Mouse (Mus musculus) hindbrain, embryonic 12.5 days (tissue): ENCODE data around the gene Gm17364. TPM values are rescaled to one million over a fixed set of nuclear protein-coding genes. Genes with fewer than 3 reads are reported as not detected.

Experiments used
- ATAC-seq: fragments of 200-750 bp; cut with Nextera tagmentation; 2 replicates; pipeline ENCODE4 v1.8.0; 2017; ENCODE audit warnings: moderate TSS enrichment; ENCODE audit not compliant: low FRiP score
- H3K27ac ChIP-seq: fragments of 300-500 bp; sonication (generic); 2 replicates; pipeline ENCODE4 v1.5.1; 2016; ENCODE audit warnings: mild to moderate bottlenecking
- H3K27me3 ChIP-seq: fragments of 300-500 bp; sonication (generic); 2 replicates; pipeline ENCODE4 v1.6.1; 2016; ENCODE audit warnings: mild to moderate bottlenecking
- H3K36me3 ChIP-seq: fragments of 300-500 bp; sonication (generic); 2 replicates; pipeline ENCODE4 v1.6.1; 2016; ENCODE audit warnings: mild to moderate bottlenecking
- H3K4me1 ChIP-seq: fragments of 300-500 bp; sonication (generic); 2 replicates; pipeline ENCODE4 v1.6.1; 2016
- H3K4me2 ChIP-seq: fragments of 300-500 bp; sonication (generic); replicated peaks from 2 replicates; pipeline ENCODE4 v1.6.1; 2016; ENCODE audit warnings: mild to moderate bottlenecking
- H3K4me3 ChIP-seq: fragments of 300-500 bp; sonication (generic); 2 replicates; pipeline ENCODE4 v1.5.1; 2016; ENCODE audit warnings: mild to moderate bottlenecking
- H3K9ac ChIP-seq: fragments of 300-500 bp; sonication (generic); 2 replicates; pipeline ENCODE4 v1.6.1; 2016; ENCODE audit warnings: mild to moderate bottlenecking, moderate library complexity
- H3K9me3 ChIP-seq: fragments of 300-500 bp; sonication (generic); replicated peaks from 2 replicates; pipeline ENCODE4 v1.6.1; 2016; ENCODE audit warnings: mild to moderate bottlenecking
- WGBS: fragments of 180-500 bp; shearing (Covaris S2); methylation state at CpG from one replicate; pipeline ENCODE4 v1.1.7; 2016; 5-methylcytosine and 5-hydroxymethylcytosine counted together
- polyA plus RNA-seq: library from polyadenylated mRNA; unstranded; fragments of >200 nt; fragmentation: Nextera tagmentation; extraction: Ambion mirVana; gene quantifications from 2 replicates; pipeline ENCODE4 v1.2.1, GENCODE M21; 2016

Gene Gm17364
- polyA plus RNA-seq, 1 experiment from 2014 or later, result not detected

- peak overlapping the region; percentile 74 for H3K9ac ChIP-seq
- ATAC-seq, result no peak
- H3K27ac ChIP-seq, result peak overlapping the region; percentile 89; the same call in 1 of the 2 replicates
- H3K27me3 ChIP-seq, result no peaks in the 10 kb centered on the region
- no peaks in the 10 kb centered on the region for H3K36me3 ChIP-seq
- H3K4me1 ChIP-seq, result peaks cover 7% of the 10 kb centered on the region
- WGBS, result 1% methylated on average over 27 of the region's 27 CpGs
- peak overlapping the region; percentile 79 for H3K4me3 ChIP-seq
- H3K4me2 ChIP-seq, result peak overlapping the region; percentile 64
- H3K9me3 ChIP-seq, result no peaks in the 10 kb centered on the region
These were observed 23.3 kb downstream of the Gm17364 start for GRCm38 (mm10) chr13:41250318-41250981.

- Histone ChIP-seq H3K9me3 (no peaks in the 10 kb centered on the region), H3K9ac (peak within 1 kb of the TSS; percentile 74), H3K4me3 (peak within 1 kb of the TSS; percentile 79), H3K36me3 (no peaks in the 10 kb centered on the region), H3K4me1 (peaks cover 7% of the 10 kb centered on the region), H3K27ac (peak within 1 kb of the TSS; percentile 89), H3K4me2 (peak within 1 kb of the TSS; percentile 64), H3K27me3 (no peaks in the 10 kb centered on the region)
- WGBS, result under 1% methylated on average over 71 of the region's 78 CpGs
- ATAC-seq, result peak; percentile 99
These were observed 24.0 kb downstream of the Gm17364 start, which contains the start of gene Smim13 for GRCm38 (mm10) chr13:41249538-41250317. Smim13 (plus strand) TSS chr13:41249844.

- no peaks in the 10 kb centered on the region for H3K27me3 ChIP-seq
- H3K36me3 ChIP-seq, result no peaks in the 10 kb centered on the region
- no peaks in the 10 kb centered on the region for H3K9me3 ChIP-seq
- peaks cover 7% of the 10 kb centered on the region for H3K4me1 ChIP-seq
- 0 out of 2 replicates have a peak overlapping the region, but pooled peaks have one; percentile 35 for H3K27ac ChIP-seq
- peak overlapping the region; percentile 64 for H3K4me2 ChIP-seq
- peak; percentile 20; the same call in 1 of the 2 replicates for ATAC-seq
- H3K9ac ChIP-seq, result peak overlapping the region; percentile 52
- WGBS, result 47% methylated on average over 12 of the region's 12 CpGs
- H3K4me3 ChIP-seq, result peak overlapping the region; percentile 79
These were observed 24.8 kb downstream of the Gm17364 start for GRCm38 (mm10) chr13:41248751-41249520.

GRCm38 (mm10) chr13:41244306-41244830 lies 29.4 kb downstream of the Gm17364 start:
- no peaks in the 10 kb centered on the region for H3K9me3 ChIP-seq
- no peaks in the 10 kb centered on the region for H3K36me3 ChIP-seq
- 63% methylated on average over 6 of the region's 6 CpGs for WGBS
- ATAC-seq, result no peak
- H3K27me3 ChIP-seq, result peaks cover 2% of the 10 kb centered on the region; the same call in 1 of the 2 replicates
- no peak overlapping the region for H3K4me2 ChIP-seq
- peaks cover 4% of the 10 kb centered on the region for H3K4me1 ChIP-seq
- H3K27ac ChIP-seq, result no peak overlapping the region
- H3K9ac ChIP-seq, result no peak overlapping the region
- no peak overlapping the region for H3K4me3 ChIP-seq

- ATAC-seq, result no peak
- no peaks in the 10 kb centered on the region for H3K9me3 ChIP-seq
- no peak overlapping the region for H3K9ac ChIP-seq
- H3K4me2 ChIP-seq, result no peak overlapping the region
- H3K27ac ChIP-seq, result no peak overlapping the region
- peaks cover 5% of the 10 kb centered on the region; the same call in 1 of the 2 replicates for H3K27me3 ChIP-seq
- no peaks in the 10 kb centered on the region for H3K4me1 ChIP-seq
- H3K36me3 ChIP-seq, result no peaks in the 10 kb centered on the region
- H3K4me3 ChIP-seq, result no peak overlapping the region
- WGBS, result 77% methylated on average over 2 of the region's 2 CpGs
These were observed 32.2 kb downstream of the Gm17364 start for GRCm38 (mm10) chr13:41241557-41241956.

GRCm38 (mm10) chr13:41238805-41239130 lies 35.0 kb downstream of the Gm17364 start:
- Histone ChIP-seq H3K9ac (no peak overlapping the region), H3K36me3 (no peaks in the 10 kb centered on the region), H3K4me2 (no peak overlapping the region), H3K27ac (no peak overlapping the region), H3K4me3 (no peak overlapping the region), H3K27me3 (peaks cover 5% of the 10 kb centered on the region; the same call in 1 of the 2 replicates), H3K4me1 (no peaks in the 10 kb centered on the region), H3K9me3 (no peaks in the 10 kb centered on the region)
- WGBS, result 12% methylated on average over 5 of the region's 5 CpGs
- no peak for ATAC-seq

GRCm38 (mm10) chr13:41238035-41238804 lies 35.6 kb downstream of the Gm17364 start:
- Histone ChIP-seq H3K36me3 (no peaks in the 10 kb centered on the region), H3K27me3 (peaks cover 5% of the 10 kb centered on the region; the same call in 1 of the 2 replicates), H3K4me2 (no peak overlapping the region), H3K4me3 (no peak overlapping the region), H3K9me3 (no peaks in the 10 kb centered on the region), H3K4me1 (no peaks in the 10 kb centered on the region), H3K9ac (no peak overlapping the region), H3K27ac (no peak overlapping the region)
- no peak for ATAC-seq
- 78% methylated on average over 10 of the region's 10 CpGs for WGBS

GRCm38 (mm10) chr13:41235845-41236741 lies 37.7 kb downstream of the Gm17364 start:
- no peak for ATAC-seq
- H3K27me3 ChIP-seq, result peaks cover 5% of the 10 kb centered on the region; the same call in 1 of the 2 replicates
- H3K9ac ChIP-seq, result no peak overlapping the region
- H3K4me1 ChIP-seq, result no peaks in the 10 kb centered on the region
- H3K4me2 ChIP-seq, result no peak overlapping the region
- H3K27ac ChIP-seq, result no peak overlapping the region
- H3K4me3 ChIP-seq, result no peak overlapping the region
- H3K9me3 ChIP-seq, result no peaks in the 10 kb centered on the region
- no peaks in the 10 kb centered on the region for H3K36me3 ChIP-seq
- WGBS, result 74% methylated on average over 13 of the region's 13 CpGs

- Histone ChIP-seq H3K27ac (no peak overlapping the region), H3K9ac (no peak overlapping the region), H3K9me3 (no peaks in the 10 kb centered on the region), H3K36me3 (no peaks in the 10 kb centered on the region), H3K4me3 (no peak overlapping the region), H3K4me1 (no peaks in the 10 kb centered on the region), H3K27me3 (peaks cover 5% of the 10 kb centered on the region; the same call in 1 of the 2 replicates), H3K4me2 (no peak overlapping the region)
- 88% methylated on average over 6 of the region's 6 CpGs for WGBS
- ATAC-seq, result no peak
These were observed 38.6 kb downstream of the Gm17364 start for GRCm38 (mm10) chr13:41235181-41235580.

GRCm38 (mm10) chr13:41233241-41233640 lies 40.5 kb downstream of the Gm17364 start:
- WGBS, result 90% methylated on average over 7 of the region's 7 CpGs

GRCm38 (mm10) chr13:41232209-41232608 lies 41.6 kb downstream of the Gm17364 start:
- Histone ChIP-seq H3K9ac (no peak overlapping the region), H3K4me2 (no peak overlapping the region), H3K9me3 (no peaks in the 10 kb centered on the region), H3K27ac (no peak overlapping the region), H3K27me3 (no peaks in the 10 kb centered on the region), H3K4me1 (no peaks in the 10 kb centered on the region), H3K36me3 (no peaks in the 10 kb centered on the region), H3K4me3 (no peak overlapping the region)
- WGBS, result 94% methylated on average over 15 of the region's 15 CpGs
- no peak for ATAC-seq

More at GRCm38 (mm10) chr13:41233241-41233640, 40.5 kb downstream of the Gm17364 start:
- Histone ChIP-seq H3K4me3 (no peak overlapping the region), H3K36me3 (no peaks in the 10 kb centered on the region), H3K27me3 (no peaks in the 10 kb centered on the region), H3K27ac (no peak overlapping the region), H3K9me3 (no peaks in the 10 kb centered on the region), H3K4me2 (no peak overlapping the region), H3K4me1 (no peaks in the 10 kb centered on the region), H3K9ac (no peak overlapping the region)
- no peak for ATAC-seq
